Mouse (Mus musculus): ENCODE measurements at regions not wholly inside any gene's neighbourhood (a gene's known extent, or its start where the extent isn't known, plus 50 kb on each side); places are given as distances from the start of the nearest gene placed in this dataset.

DNA sequence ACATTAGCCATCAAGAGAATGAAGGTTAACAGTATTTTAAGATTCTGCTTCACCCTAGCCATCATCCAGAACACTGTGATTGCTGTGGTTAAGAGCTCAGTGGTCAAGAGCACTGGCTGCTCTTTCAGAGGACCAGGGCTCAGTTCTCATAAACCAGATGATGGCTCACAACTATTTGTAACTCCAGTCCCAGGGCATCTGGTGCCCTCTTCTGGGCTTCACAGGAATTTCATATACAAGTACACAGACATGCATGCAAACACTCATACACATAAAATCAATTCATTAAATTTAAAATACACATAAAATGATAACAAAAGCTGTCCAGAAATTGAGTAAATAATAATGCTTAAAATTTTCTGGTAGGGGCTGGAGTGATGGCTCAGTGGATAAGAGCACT lies 2189.9 kb downstream of the Gm37988 start:
- TF ChIP-seq CTCF (IDR thresholded peaks at IDR 0.05; ENCODE audit: low read depth), result no peak
- TF ChIP-seq EP300 (IDR thresholded peaks at IDR 0.05; ENCODE audit: low read depth), result no peak

DNA sequence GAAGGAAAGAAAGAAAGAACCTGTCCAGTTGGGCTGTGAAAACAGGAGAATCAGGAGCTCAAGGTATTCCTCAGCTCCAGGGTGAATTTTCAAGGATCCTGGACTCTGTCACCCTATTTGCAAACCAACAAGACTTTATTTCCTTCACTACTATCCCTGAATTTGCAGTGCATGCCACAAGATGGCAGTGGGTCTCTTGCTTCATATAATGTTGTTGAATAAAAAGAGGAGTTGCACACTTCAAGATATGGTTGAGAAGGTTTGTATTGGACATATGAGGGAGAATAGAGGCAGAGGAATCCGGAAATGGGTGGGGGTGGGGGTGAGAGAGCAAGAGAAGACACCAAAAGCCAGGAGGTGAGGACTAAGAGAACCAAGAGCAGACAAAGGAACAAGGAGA lies 2202.5 kb downstream of the Gm37988 start:
- Histone ChIP-seq H3K36me3 (replicated peaks; ENCODE audit: control insufficient read depth, insufficient read depth, low read length) (no peaks in the 10 kb centered on the region), H3K4me1 (ENCODE audit: control insufficient read depth, insufficient read depth) (no peaks in the 10 kb centered on the region), H3K9me3 (replicated peaks; ENCODE audit: control insufficient read depth, low read length) (no peaks in the 10 kb centered on the region), H3K27ac (ENCODE audit: low read depth) (no peak overlapping the region), H3K4me2 (ENCODE audit: low read depth, low read length) (no peak overlapping the region), H3K27me3 (ENCODE audit: control insufficient read depth, insufficient read depth, low read length) (no peaks in the 10 kb centered on the region), H3K9ac (replicated peaks; ENCODE audit: low read depth, low read length) (no peak overlapping the region), H3K4me3 (ENCODE audit: low read depth, low read length) (no peak overlapping the region)
- 15% methylated on average over 1 of the region's 1 CpGs for WGBS
- DNase-seq (ENCODE audit: low spot score), result no peak
- no peak for TF ChIP-seq EP300 (IDR thresholded peaks at IDR 0.05; ENCODE audit: low read depth)
- peak; percentile 80 for TF ChIP-seq CTCF (IDR thresholded peaks at IDR 0.05; ENCODE audit: low read depth)
- no peak; the same call in 1 of the 2 replicates for ATAC-seq (ENCODE audit: insufficient read depth, low read depth)

More for the DNA sequence above, 2189.9 kb downstream of the Gm37988 start:
- Histone ChIP-seq H3K9ac (replicated peaks; ENCODE audit: low read depth, low read length) (no peak overlapping the region), H3K4me1 (ENCODE audit: control insufficient read depth, insufficient read depth) (no peaks in the 10 kb centered on the region), H3K36me3 (replicated peaks; ENCODE audit: control insufficient read depth, insufficient read depth, low read length) (no peaks in the 10 kb centered on the region), H3K27ac (ENCODE audit: low read depth) (no peak overlapping the region), H3K4me2 (ENCODE audit: low read depth, low read length) (no peak overlapping the region), H3K9me3 (replicated peaks; ENCODE audit: control insufficient read depth, low read length) (no peaks in the 10 kb centered on the region), H3K27me3 (ENCODE audit: control insufficient read depth, insufficient read depth, low read length) (no peaks in the 10 kb centered on the region), H3K4me3 (ENCODE audit: low read depth, low read length) (no peak overlapping the region)
- ATAC-seq (ENCODE audit: insufficient read depth, low read depth), result no peak
- DNase-seq (ENCODE audit: low spot score), result no peak

All from heart, postnatal 0 days (tissue).